Mouse (Mus musculus) embryonic facial prominence, embryonic 14.5 days (tissue): ENCODE data around the gene Gm45233. TPM values are rescaled to one million over a fixed set of nuclear protein-coding genes. Genes with fewer than 3 reads are reported as not detected.

Experiments used
- ATAC-seq: fragments of 200-750 bp; cut with Nextera tagmentation; 2 replicates; pipeline ENCODE4 v1.8.0; 2017; ENCODE audit warnings: low read depth, moderate number of reproducible peaks, moderate TSS enrichment
- DNase-seq: peaks from one replicate; pipeline ENCODE4 v3.0.0-alpha.2; 2015; ENCODE audit warnings: low spot score
- H3K27ac ChIP-seq: fragments of 300-500 bp; sonication (generic); replicated peaks from 2 replicates; pipeline ENCODE4 v1.5.1; 2014; ENCODE audit warnings: low read depth, mild to moderate bottlenecking, low read length, moderate library complexity
- H3K27me3 ChIP-seq: fragments of 300-500 bp; sonication (generic); replicated peaks from 2 replicates; pipeline ENCODE4 v1.6.1; 2014; ENCODE audit warnings: low read length; ENCODE audit not compliant: control insufficient read depth, insufficient read depth
- H3K36me3 ChIP-seq: fragments of 300-500 bp; sonication (generic); 2 replicates; pipeline ENCODE4 v1.6.1; 2014; ENCODE audit warnings: low read length, mixed read lengths; ENCODE audit not compliant: control insufficient read depth, insufficient read depth
- H3K4me1 ChIP-seq: fragments of 300-500 bp; sonication (generic); 2 replicates; pipeline ENCODE4 v1.6.1; 2014; ENCODE audit warnings: antibody characterized with exemption, low read length; ENCODE audit not compliant: control insufficient read depth, insufficient read depth
- H3K4me2 ChIP-seq: fragments of 300-500 bp; sonication (generic); 2 replicates; pipeline ENCODE4 v1.6.1; 2014; ENCODE audit warnings: low read depth, mild to moderate bottlenecking, low read length, moderate library complexity, mixed read lengths
- H3K4me3 ChIP-seq: fragments of 300-500 bp; sonication (generic); 2 replicates; pipeline ENCODE4 v1.5.1; 2014; ENCODE audit warnings: low read depth, mild to moderate bottlenecking, low read length
- H3K9ac ChIP-seq: fragments of 300-500 bp; sonication (generic); 2 replicates; pipeline ENCODE4 v1.6.1; 2014; ENCODE audit warnings: low read depth, mild to moderate bottlenecking, low read length, moderate library complexity, mixed read lengths
- H3K9me3 ChIP-seq: fragments of 300-500 bp; sonication (generic); 2 replicates; pipeline ENCODE4 v1.6.1; 2016; ENCODE audit warnings: low read length; ENCODE audit not compliant: control insufficient read depth
- WGBS: fragments of 180-500 bp; shearing (Covaris S2); extraction: QIAGEN DNeasy Blood & Tissue Kit; methylation state at CpG from one replicate; pipeline ENCODE4 v1.1.7; 2014; 5-methylcytosine and 5-hydroxymethylcytosine counted together
- polyA plus RNA-seq: library from polyadenylated mRNA; unstranded; fragments of >200 nt; fragmentation: Nextera tagmentation; extraction: Ambion mirVana; gene quantifications from 2 replicates; pipeline ENCODE4 v1.2.1, GENCODE M21; 2014

Gene Gm45233
- polyA plus RNA-seq, 1 experiment from 2014 or later = 0.25 TPM

GRCm38 (mm10) chr7:43475706-43476105, 31.8 kb downstream of the Gm45233 start:
- Histone ChIP-seq H3K4me1 (no peaks in the 10 kb centered on the region), H3K4me3 (no peak overlapping the region), H3K27me3 (peaks cover 25% of the 10 kb centered on the region), H3K36me3 (no peaks in the 10 kb centered on the region), H3K9ac (no peak overlapping the region), H3K9me3 (no peaks in the 10 kb centered on the region), H3K4me2 (no peak overlapping the region), H3K27ac (no peak overlapping the region)
- 18% methylated on average over 23 of the region's 23 CpGs for WGBS
- ATAC-seq (no peak), DNase-seq (no peak)

- no peak overlapping the region for H3K4me3 ChIP-seq
- peaks cover 25% of the 10 kb centered on the region for H3K27me3 ChIP-seq
- H3K4me2 ChIP-seq = no peak overlapping the region
- H3K36me3 ChIP-seq = no peaks in the 10 kb centered on the region
- DNase-seq = no peak
- H3K9me3 ChIP-seq = no peaks in the 10 kb centered on the region
- H3K9ac ChIP-seq = 0 out of 2 replicates have a peak overlapping the region, but pooled peaks have one; percentile 22
- ATAC-seq = no peak
- no peaks in the 10 kb centered on the region for H3K4me1 ChIP-seq
- 7% methylated on average over 13 of the region's 13 CpGs for WGBS
- no peak overlapping the region for H3K27ac ChIP-seq
Measured at GRCm38 (mm10) chr7:43476376-43476775, 32.4 kb downstream of the Gm45233 start.

- no peak overlapping the region for H3K4me2 ChIP-seq
- no peaks in the 10 kb centered on the region for H3K36me3 ChIP-seq
- no peak overlapping the region for H3K9ac ChIP-seq
- WGBS = 65% methylated on average over 3 of the region's 3 CpGs
- peaks cover 16% of the 10 kb centered on the region for H3K27me3 ChIP-seq
- DNase-seq (no peak), ATAC-seq (no peak)
- no peaks in the 10 kb centered on the region for H3K4me1 ChIP-seq
- H3K4me3 ChIP-seq = no peak overlapping the region
- H3K27ac ChIP-seq = no peak overlapping the region
- no peaks in the 10 kb centered on the region for H3K9me3 ChIP-seq
Measured at GRCm38 (mm10) chr7:43481191-43481590, 37.3 kb downstream of the Gm45233 start.

GRCm38 (mm10) chr7:43482090-43482716, 38.3 kb downstream of the Gm45233 start:
- H3K9ac ChIP-seq = no peak overlapping the region
- H3K4me1 ChIP-seq = no peaks in the 10 kb centered on the region
- no peak overlapping the region for H3K4me3 ChIP-seq
- H3K36me3 ChIP-seq = no peaks in the 10 kb centered on the region
- H3K4me2 ChIP-seq = no peak overlapping the region
- no peak overlapping the region for H3K27ac ChIP-seq
- 67% methylated on average over 8 of the region's 8 CpGs for WGBS
- DNase-seq (no peak), ATAC-seq (peak; percentile 15; the same call in 1 of the 2 replicates)
- H3K27me3 ChIP-seq = peaks cover 6% of the 10 kb centered on the region
- no peaks in the 10 kb centered on the region for H3K9me3 ChIP-seq

- Histone ChIP-seq H3K36me3 (no peaks in the 10 kb centered on the region), H3K4me2 (no peak overlapping the region), H3K4me1 (no peaks in the 10 kb centered on the region), H3K4me3 (no peak overlapping the region), H3K9ac (no peak overlapping the region), H3K27ac (no peak overlapping the region), H3K27me3 (no peaks in the 10 kb centered on the region), H3K9me3 (no peaks in the 10 kb centered on the region)
- 10% methylated on average over 10 of the region's 10 CpGs for WGBS
- DNase-seq (peak; percentile 26), ATAC-seq (no peak)
Measured at GRCm38 (mm10) chr7:43483236-43483635, 39.3 kb downstream of the Gm45233 start.

- 37% methylated on average over 5 of the region's 5 CpGs for WGBS
- ATAC-seq (no peak), DNase-seq (no peak)
- Histone ChIP-seq H3K27ac (no peak overlapping the region), H3K9me3 (no peaks in the 10 kb centered on the region), H3K4me2 (0 out of 2 replicates have a peak overlapping the region, but pooled peaks have one; percentile 62), H3K9ac (no peak overlapping the region), H3K4me3 (no peak overlapping the region), H3K27me3 (no peaks in the 10 kb centered on the region), H3K4me1 (no peaks in the 10 kb centered on the region; the same call in 1 of the 2 replicates), H3K36me3 (no peaks in the 10 kb centered on the region)
Measured at GRCm38 (mm10) chr7:43488646-43489045, 44.7 kb downstream of the Gm45233 start.

- Histone ChIP-seq H3K4me2 (peak within 1 kb of the TSS; percentile 62), H3K36me3 (no peaks in the 10 kb centered on the region), H3K4me3 (peak within 1 kb of the TSS; percentile 54), H3K9me3 (no peaks in the 10 kb centered on the region), H3K4me1 (no peaks in the 10 kb centered on the region; the same call in 1 of the 2 replicates), H3K9ac (peak within 1 kb of the TSS; percentile 69), H3K27ac (no peak within 1 kb of the TSS), H3K27me3 (peaks cover under 1% of the 10 kb centered on the region; the same call in 1 of the 2 replicates)
- WGBS = 0% methylated on average over 13 of the region's 41 CpGs
- no peak for DNase-seq
- ATAC-seq = peak; percentile 27; the same call in 1 of the 2 replicates
Measured at GRCm38 (mm10) chr7:43489631-43490125, 45.8 kb downstream of the Gm45233 start, which contains the start of gene Iglon5. Gene Iglon5, minus strand, starts transcription at chr7:43490075.

GRCm38 (mm10) chr7:43490182-43490584, 46.3 kb downstream of the Gm45233 start:
- ATAC-seq = peak; percentile 94
- WGBS = 0% methylated on average over 2 of the region's 13 CpGs
- Histone ChIP-seq H3K4me1 (no peaks in the 10 kb centered on the region; the same call in 1 of the 2 replicates), H3K9ac (peak overlapping the region; percentile 69), H3K4me3 (peak overlapping the region; percentile 54), H3K36me3 (no peaks in the 10 kb centered on the region), H3K27me3 (peaks cover 5% of the 10 kb centered on the region; the same call in 1 of the 2 replicates), H3K27ac (no peak overlapping the region), H3K4me2 (peak overlapping the region; percentile 62), H3K9me3 (no peaks in the 10 kb centered on the region)
- peak; percentile 71 for DNase-seq
